Mouse (Mus musculus) embryonic fibroblast, embryonic 13.5 days (primary cell): ENCODE measurements around the gene Rnf7. TPM values are rescaled to one million over a fixed set of nuclear protein-coding genes. Genes with fewer than 3 reads are reported as not detected.
A peak's percentile ranks its signal among the peaks of the same experiment; 100 is the strongest.

ENCODE experiments used
- H3K27ac ChIP-seq: 2 replicates; pipeline ENCODE4 v1.5.1; 2012; ENCODE audit warnings: low read length, control low read depth, inconsistent platforms; ENCODE audit not compliant: insufficient read depth
- H3K4me1 ChIP-seq: 2 replicates; pipeline ENCODE4 v1.6.1; 2011; ENCODE audit warnings: low read length; ENCODE audit not compliant: control insufficient read depth, insufficient read depth
- H3K4me3 ChIP-seq: 2 replicates; pipeline ENCODE4 v1.5.1; 2011; ENCODE audit warnings: mild to moderate bottlenecking, control low read depth, low read length; ENCODE audit not compliant: insufficient read depth
- CTCF ChIP-seq: IDR thresholded peaks from 2 replicates; pipeline ENCODE4 v1.5.1; 2011; ENCODE audit warnings: mild to moderate bottlenecking, control low read depth, low read length, moderate library complexity, borderline replicate concordance; ENCODE audit not compliant: insufficient read depth
- POLR2A ChIP-seq: IDR thresholded peaks from 2 replicates; pipeline ENCODE4 v1.6.1; 2011; ENCODE audit warnings: low read depth, mild to moderate bottlenecking, control low read depth, low read length, moderate library complexity
- polyA plus RNA-seq: library from polyadenylated mRNA; stranded (reverse); fragments of >200 nt; gene quantifications from 2 replicates; pipeline ENCODE4 v1.2.4, GENCODE M21; 2011; ENCODE audit warnings: low read depth; ENCODE audit not compliant: missing spikeins, insufficient read length

Rnf7 gene
- polyA plus RNA-seq, 1 experiment: 78.6 TPM

- H3K4me1 ChIP-seq: peaks cover 13% of the 10 kb centered on the region
- H3K27ac ChIP-seq: no peak overlapping the region
- H3K4me3 ChIP-seq: no peak overlapping the region
- TF ChIP-seq POLR2A (no peak), CTCF (no peak)
These were observed 36.4 kb downstream of the Rnf7 start for GRCm38 (mm10) chr9:96442081-96442480.

DNA sequence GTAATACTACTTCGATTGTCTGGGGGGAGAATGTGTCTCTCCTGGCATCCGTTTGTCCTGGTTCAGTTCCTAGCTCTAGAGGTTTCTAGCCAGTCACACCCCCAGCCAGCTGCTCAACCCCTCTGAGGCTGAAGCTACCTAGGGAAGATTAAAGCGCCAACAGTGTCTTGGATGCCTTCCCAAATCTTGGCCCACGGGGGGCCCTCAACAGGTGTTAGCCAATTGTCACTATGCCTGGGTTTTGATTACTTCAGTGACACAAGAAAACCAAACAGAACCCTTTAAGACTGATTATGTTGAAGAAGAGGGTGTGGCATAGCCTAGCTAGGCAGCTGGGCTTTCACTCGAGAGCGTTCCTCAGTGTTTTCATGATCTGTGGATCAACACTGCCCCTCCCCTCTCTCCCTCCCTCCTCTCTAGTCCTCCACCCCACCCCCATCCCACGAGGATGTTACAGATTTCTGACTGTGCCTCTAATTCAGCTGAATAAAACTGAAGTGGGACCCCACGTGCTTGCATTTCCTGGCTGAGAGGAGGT lies 40.1 kb downstream of the Rnf7 start:
- 0 out of 2 replicates have a peak, but pooled peaks cover 12% of the 10 kb centered on the region for H3K4me1 ChIP-seq
- H3K4me3 ChIP-seq: peak overlapping the region; percentile 21; the same call in 1 of the 2 replicates
- no peak overlapping the region for H3K27ac ChIP-seq
- TF ChIP-seq POLR2A (no peak), CTCF (no peak)

- Histone ChIP-seq H3K27ac (no peak overlapping the region), H3K4me1 (0 out of 2 replicates have a peak, but pooled peaks cover 12% of the 10 kb centered on the region), H3K4me3 (peak overlapping the region; percentile 21)
- TF ChIP-seq CTCF (no peak), POLR2A (peak; percentile 38; the same call in 1 of the 2 replicates)
These were observed 40.6 kb downstream of the Rnf7 start for GRCm38 (mm10) chr9:96437805-96438333.

- 0 out of 2 replicates have a peak, but pooled peaks cover 12% of the 10 kb centered on the region for H3K4me1 ChIP-seq
- H3K27ac ChIP-seq: no peak overlapping the region
- peak overlapping the region; percentile 21 for H3K4me3 ChIP-seq
- TF ChIP-seq CTCF (no peak), POLR2A (no peak)
These were observed 41.3 kb downstream of the Rnf7 start for GRCm38 (mm10) chr9:96436901-96437804.

GRCm38 (mm10) chr9:96432575-96432974 lies 45.9 kb downstream of the Rnf7 start:
- Histone ChIP-seq H3K4me3 (no peak overlapping the region), H3K4me1 (0 out of 2 replicates have a peak, but pooled peaks cover 9% of the 10 kb centered on the region), H3K27ac (no peak overlapping the region)
- no peak for TF ChIP-seq CTCF
- TF ChIP-seq POLR2A: no peak

DNA sequence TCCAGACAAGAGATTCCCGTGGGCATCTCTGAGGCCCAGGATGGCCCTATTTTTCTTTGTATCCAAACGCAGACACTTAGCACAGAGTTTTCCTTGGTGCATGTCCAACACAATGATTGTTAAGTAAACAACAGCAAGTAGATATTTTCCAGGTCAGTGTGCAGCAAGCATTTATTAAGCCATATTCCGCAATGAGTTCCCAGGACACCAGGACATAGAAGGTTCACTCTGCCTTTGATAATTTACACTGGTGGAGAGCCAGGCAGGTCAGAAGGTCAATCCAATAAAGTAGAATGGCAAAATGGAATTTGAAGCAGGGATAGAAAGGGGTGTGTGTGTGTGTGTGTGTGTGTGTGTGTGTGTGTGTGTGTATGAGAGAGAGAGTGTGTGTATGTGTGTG lies 47.4 kb downstream of the Rnf7 start:
- Histone ChIP-seq H3K4me3 (no peak overlapping the region), H3K27ac (no peak overlapping the region)

DNA sequence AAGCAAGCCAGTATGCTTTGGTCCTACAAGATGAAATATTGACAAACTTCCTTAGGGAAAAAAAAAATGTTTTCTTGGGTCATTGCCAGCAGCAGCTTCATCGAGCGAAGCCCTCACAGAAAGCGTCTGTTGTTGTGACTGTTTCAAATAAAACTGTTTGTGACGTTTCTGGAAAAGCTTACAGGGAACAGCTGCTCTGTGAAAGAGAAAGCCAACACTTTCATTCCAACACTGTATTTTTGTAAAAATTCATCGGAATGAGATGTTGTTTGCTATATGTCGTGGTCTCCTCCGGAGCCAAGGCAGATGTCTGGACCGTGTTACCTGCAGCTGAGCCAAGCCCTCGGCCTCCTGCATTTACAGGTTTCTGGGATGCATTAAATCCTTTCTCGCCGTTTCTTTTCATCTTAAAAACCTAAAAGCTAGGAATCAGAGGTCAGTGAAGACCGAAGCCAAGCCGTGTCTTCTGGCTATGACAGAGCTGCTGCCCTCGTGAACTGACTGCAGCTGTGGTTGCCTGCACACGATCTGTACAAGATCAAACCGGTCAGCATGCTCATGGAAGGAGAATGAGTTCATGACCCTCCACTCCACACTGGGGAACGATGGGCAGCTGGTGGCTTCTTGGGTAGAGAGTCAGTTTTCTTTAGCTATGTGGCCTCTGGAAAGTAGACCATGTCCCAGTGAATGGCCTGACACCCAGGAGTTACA lies 50.0 kb downstream of the Rnf7 start:
- no peak for TF ChIP-seq CTCF
- Histone ChIP-seq H3K27ac (no peak overlapping the region), H3K4me3 (no peak overlapping the region), H3K4me1 (no peaks in the 10 kb centered on the region)

More for the DNA sequence above, 47.4 kb downstream of the Rnf7 start:
- H3K4me1 ChIP-seq: no peaks in the 10 kb centered on the region
- no peak for TF ChIP-seq POLR2A
- no peak for TF ChIP-seq CTCF

DNA sequence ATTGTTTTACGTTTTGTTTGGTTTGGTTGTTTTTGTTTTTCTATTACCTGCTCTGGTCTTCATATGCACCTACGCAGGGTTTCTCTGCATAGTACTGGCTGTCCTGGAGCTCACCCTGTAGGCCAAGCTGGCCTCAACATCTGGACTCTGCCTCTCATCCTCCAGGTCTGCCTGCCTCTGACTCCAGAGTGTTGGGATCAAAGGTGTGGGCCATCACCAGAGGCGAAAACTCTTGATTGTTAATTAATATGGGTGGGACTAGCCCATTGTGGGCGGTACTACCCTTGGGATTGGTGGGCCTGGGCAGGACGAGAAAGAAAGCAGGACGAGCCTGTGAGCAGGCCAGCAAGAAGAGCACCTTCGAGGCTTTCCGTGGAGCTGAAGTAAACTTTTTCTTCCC lies 54.4 kb downstream of the Rnf7 start:
- no peak overlapping the region for H3K27ac ChIP-seq
- H3K4me1 ChIP-seq: no peaks in the 10 kb centered on the region
- no peak for TF ChIP-seq POLR2A
- no peak for TF ChIP-seq CTCF
- no peak overlapping the region for H3K4me3 ChIP-seq

Other genes with a start within 250 kb of the Rnf7 start
- 102 and 128 TPM in 2 replicates for gene Atp1b3, start 114.2 kb downstream of the Rnf7 start, polyA plus RNA-seq
- gene Gm28729, start 46.6 kb upstream of the Rnf7 start, polyA plus RNA-seq: not detected in 2 replicates
- gene Rasa2, start 152.9 kb upstream of the Rnf7 start, polyA plus RNA-seq: 23.1 and 26.2 TPM in 2 replicates